Mouse (Mus musculus) CH12.LX (cell line): ENCODE measurements around the gene Rnf26.
A peak's percentile ranks its signal among the peaks of the same experiment; 100 is the strongest.

Source experiments
- CTCF ChIP-seq, 2 experiments: IDR thresholded peaks in 1 of 2; conservative IDR thresholded peaks in 1 of 2; 2 replicates each; pipeline ENCODE4 v1.5.1; 2011 to 2012; ENCODE audit warnings: low read depth in 2 of 2, low read length in 2 of 2, improper control_type of control experiment in 1 of 2, inconsistent platforms in 1 of 2, mild to moderate bottlenecking in 1 of 2, moderate library complexity in 1 of 2
- EP300 ChIP-seq: IDR thresholded peaks from 2 replicates; pipeline ENCODE4 v1.6.1; 2011; ENCODE audit warnings: low read length, improper control_type of control experiment
- ETS1 ChIP-seq: conservative IDR thresholded peaks from 2 replicates; pipeline ENCODE4 v1.6.1; 2012; ENCODE audit warnings: low read depth, mild to moderate bottlenecking, inconsistent platforms, low read length, improper control_type of control experiment, moderate library complexity
- JUND ChIP-seq: conservative IDR thresholded peaks from 2 replicates; pipeline ENCODE4 v1.6.1; 2011; ENCODE audit warnings: low read depth, low read length, improper control_type of control experiment
- MXI1 ChIP-seq: IDR thresholded peaks from 2 replicates; pipeline ENCODE4 v1.6.1; 2011; ENCODE audit warnings: mild to moderate bottlenecking, low read depth, low read length, improper control_type of control experiment
- NELFE ChIP-seq: IDR thresholded peaks from 2 replicates; pipeline ENCODE4 v1.6.1; 2011; ENCODE audit warnings: low read depth, low read length, improper control_type of control experiment
- PAX5 ChIP-seq: IDR thresholded peaks from 2 replicates; pipeline ENCODE4 v1.6.1; 2012; ENCODE audit warnings: low read length, inconsistent platforms, mixed read lengths
- POLR2A ChIP-seq: IDR thresholded peaks from 2 replicates; pipeline ENCODE4 v1.6.1; 2011; ENCODE audit warnings: low read depth, mild to moderate bottlenecking, improper control_type of control experiment, low read length
- RCOR1 ChIP-seq: conservative IDR thresholded peaks from 2 replicates; pipeline ENCODE4 v1.6.1; 2012; ENCODE audit warnings: low read depth, mild to moderate bottlenecking, inconsistent platforms, low read length, improper control_type of control experiment
- SMC3 ChIP-seq: IDR thresholded peaks from 2 replicates; pipeline ENCODE4 v1.6.1; 2011; ENCODE audit warnings: low read depth, low read length, improper control_type of control experiment
- ZNF384 ChIP-seq: IDR thresholded peaks from 2 replicates; pipeline ENCODE4 v1.6.1; 2012; ENCODE audit warnings: low read depth, low read length, improper control_type of control experiment, inconsistent platforms

DNA sequence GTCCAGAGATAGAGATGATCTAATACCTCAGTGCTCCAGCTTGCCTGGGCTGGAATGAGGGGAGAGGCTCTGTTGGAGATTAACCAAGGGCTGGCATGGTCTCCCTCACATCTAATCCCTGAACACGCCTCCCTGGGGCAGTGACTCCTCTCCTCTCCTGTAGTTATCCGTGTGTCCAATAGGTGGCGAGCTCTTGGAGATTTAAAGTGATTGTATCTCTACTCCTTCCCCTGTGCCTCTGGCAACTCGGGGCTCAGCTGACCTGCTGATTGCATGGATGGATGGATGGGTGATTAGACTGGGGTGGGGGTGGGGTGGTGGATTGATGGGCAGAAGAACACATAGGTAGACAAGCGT, 36.6 kb downstream of the Rnf26 start:
- no peak for TF ChIP-seq MXI1
- no peak for TF ChIP-seq ZNF384
- no peak for TF ChIP-seq JUND
- TF ChIP-seq CTCF (conservative IDR thresholded peaks at IDR 0.05 in 1 of 2, IDR thresholded peaks at IDR 0.05 in 1 of 2; ENCODE audit: low read depth in 2 of 2, low read length in 2 of 2), result peak; percentile 33 to 72; a peak in 3 of 4 replicates
- peak; percentile 61 for TF ChIP-seq SMC3
- no peak for TF ChIP-seq ETS1
- no peak for TF ChIP-seq NELFE
- TF ChIP-seq POLR2A, result no peak
- no peak for TF ChIP-seq EP300
- no peak for TF ChIP-seq PAX5
- TF ChIP-seq RCOR1, result no peak
